Mouse (Mus musculus): ENCODE data around the gene Tlk2.
A peak's percentile ranks its signal among the peaks of the same experiment; 100 is the strongest.

The Tlk2 gene

GRCm38 (mm10) chr11:105261601-105262351 lies 83.2 kb downstream of the Tlk2 start:
- DNase-seq (ENCODE audit: low spot score): no peak

- DNase-seq (ENCODE audit: low spot score): no peak
Observed at GRCm38 (mm10) chr11:105264506-105264905, 85.9 kb downstream of the Tlk2 start.

GRCm38 (mm10) chr11:105264988-105265387 lies 86.4 kb downstream of the Tlk2 start:
- no peak for DNase-seq (ENCODE audit: low spot score)

- DNase-seq (ENCODE audit: low spot score): peak; percentile 44
Observed at GRCm38 (mm10) chr11:105270155-105270554, 91.5 kb downstream of the Tlk2 start.

- no peak for DNase-seq (ENCODE audit: low spot score)
Observed at GRCm38 (mm10) chr11:105280456-105280855, 101.8 kb downstream of the Tlk2 start.

GRCm38 (mm10) chr11:105281291-105281690 lies 102.7 kb downstream of the Tlk2 start:
- no peak for DNase-seq (ENCODE audit: low spot score)

GRCm38 (mm10) chr11:105281763-105282459 lies 103.3 kb downstream of the Tlk2 start:
- DNase-seq (ENCODE audit: low spot score): no peak

- peak; percentile 9 for DNase-seq (ENCODE audit: low spot score)
Observed at GRCm38 (mm10) chr11:105282460-105282859, 103.9 kb downstream of the Tlk2 start.

GRCm38 (mm10) chr11:105283016-105283415 lies 104.4 kb downstream of the Tlk2 start:
- DNase-seq (ENCODE audit: low spot score): no peak

GRCm38 (mm10) chr11:105285720-105286119 lies 107.1 kb downstream of the Tlk2 start:
- DNase-seq (ENCODE audit: low spot score): peak; percentile 18

- no peak for DNase-seq (ENCODE audit: low spot score)
Observed at GRCm38 (mm10) chr11:105289403-105289802, 110.8 kb downstream of the Tlk2 start.

- peak; percentile 14 for DNase-seq (ENCODE audit: low spot score)
Observed at GRCm38 (mm10) chr11:105291681-105292123, 113.1 kb downstream of the Tlk2 start.

- peak; percentile 47 for DNase-seq (ENCODE audit: low spot score)
Observed at GRCm38 (mm10) chr11:105292124-105293071, 113.8 kb downstream of the Tlk2 start, which contains the start of gene Mrc2. Gene Mrc2, plus strand, starts transcription at chr11:105292643.

- peak; percentile 37 for DNase-seq (ENCODE audit: low spot score)
Observed at GRCm38 (mm10) chr11:105293101-105293581, 114.5 kb downstream of the Tlk2 start.

GRCm38 (mm10) chr11:105293901-105294494 lies 115.4 kb downstream of the Tlk2 start:
- no peak for DNase-seq (ENCODE audit: low spot score)

GRCm38 (mm10) chr11:105296084-105296483 lies 117.5 kb downstream of the Tlk2 start:
- no peak for DNase-seq (ENCODE audit: low spot score)

GRCm38 (mm10) chr11:105310197-105310596 lies 131.6 kb downstream of the Tlk2 start:
- DNase-seq (ENCODE audit: low spot score): no peak

- DNase-seq (ENCODE audit: low spot score): no peak
Observed at GRCm38 (mm10) chr11:105311291-105311975, 132.8 kb downstream of the Tlk2 start.

GRCm38 (mm10) chr11:105312311-105312942 lies 133.8 kb downstream of the Tlk2 start:
- DNase-seq (ENCODE audit: low spot score): no peak

GRCm38 (mm10) chr11:105312972-105313632 lies 134.5 kb downstream of the Tlk2 start:
- no peak for DNase-seq (ENCODE audit: low spot score)

Measured in urinary bladder, postnatal 25 days (tissue).